Mouse (Mus musculus) thymus, adult 2 months (tissue): ENCODE measurements around the gene Nfe2l1.

Experiments
- CTCF ChIP-seq: fragments of 200-500 bp; IDR thresholded peaks from 2 replicates; pipeline ENCODE4 v1.5.1; 2012; ENCODE audit warnings: mild to moderate bottlenecking, control low read depth, low read length, moderate library complexity, borderline replicate concordance; ENCODE audit not compliant: control insufficient read depth, poor library complexity, insufficient read depth; ENCODE audit errors: extremely low read depth
- POLR2A ChIP-seq: fragments of 200-500 bp; IDR thresholded peaks from 2 replicates; pipeline ENCODE4 v1.6.1; 2012; ENCODE audit warnings: mild to moderate bottlenecking, low read length, control low read depth, moderate library complexity; ENCODE audit not compliant: control insufficient read depth, poor library complexity, insufficient read depth; ENCODE audit errors: extremely low read depth

GRCm38 (mm10) chr11:96805606-96806005 is 24.2 kb downstream of the Nfe2l1 start:
- TF ChIP-seq CTCF (no peak), POLR2A (no peak)
